Mouse (Mus musculus) heart, embryonic 15.5 days (tissue): ENCODE measurements around the gene Gm29609. TPM values are rescaled to one million over a fixed set of nuclear protein-coding genes. Genes with fewer than 3 reads are reported as not detected.

Source experiments
- ATAC-seq: fragments of 200-750 bp; cut with Nextera tagmentation; replicated peaks from 2 replicates; pipeline ENCODE4 v1.8.0; 2017; ENCODE audit warnings: low read depth, moderate TSS enrichment; ENCODE audit not compliant: insufficient number of reproducible peaks, insufficient read depth, low FRiP score
- H3K27ac ChIP-seq: fragments of 300-500 bp; sonication (generic); 2 replicates; pipeline ENCODE4 v1.5.1; 2015; ENCODE audit warnings: mild to moderate bottlenecking, inconsistent platforms
- H3K27me3 ChIP-seq: fragments of 300-500 bp; sonication (generic); 2 replicates; pipeline ENCODE4 v1.6.1; 2015; ENCODE audit warnings: inconsistent platforms
- H3K36me3 ChIP-seq: fragments of 300-500 bp; sonication (generic); 2 replicates; pipeline ENCODE4 v1.6.1; 2015; ENCODE audit warnings: mild to moderate bottlenecking, inconsistent platforms
- H3K4me1 ChIP-seq: fragments of 300-500 bp; sonication (generic); replicated peaks from 2 replicates; pipeline ENCODE4 v1.6.1; 2015; ENCODE audit warnings: inconsistent platforms
- H3K4me2 ChIP-seq: fragments of 300-500 bp; sonication (generic); 2 replicates; pipeline ENCODE4 v1.6.1; 2015; ENCODE audit warnings: inconsistent platforms, mild to moderate bottlenecking, moderate library complexity
- H3K4me3 ChIP-seq: fragments of 300-500 bp; sonication (generic); 2 replicates; pipeline ENCODE4 v1.5.1; 2015; ENCODE audit warnings: mild to moderate bottlenecking, inconsistent platforms
- H3K9ac ChIP-seq: fragments of 300-500 bp; sonication (generic); 2 replicates; pipeline ENCODE4 v1.6.1; 2015; ENCODE audit warnings: mild to moderate bottlenecking, inconsistent platforms
- H3K9me3 ChIP-seq: fragments of 300-500 bp; sonication (generic); replicated peaks from 2 replicates; pipeline ENCODE4 v1.6.1; 2016; ENCODE audit warnings: inconsistent platforms
- WGBS: fragments of 180-500 bp; shearing (Covaris S2); methylation state at CpG from one replicate; pipeline ENCODE4 v1.1.7; 2015; ENCODE audit warnings: mixed read lengths; 5-methylcytosine and 5-hydroxymethylcytosine counted together
- polyA plus RNA-seq: library from polyadenylated mRNA; unstranded; fragments of >200 nt; fragmentation: Nextera tagmentation; extraction: Ambion mirVana; gene quantifications from 2 replicates; pipeline ENCODE4 v1.2.1, GENCODE M21; 2015

Gene Gm29609
- polyA plus RNA-seq, 1 experiment from 2014 or later: 0.63 TPM

DNA sequence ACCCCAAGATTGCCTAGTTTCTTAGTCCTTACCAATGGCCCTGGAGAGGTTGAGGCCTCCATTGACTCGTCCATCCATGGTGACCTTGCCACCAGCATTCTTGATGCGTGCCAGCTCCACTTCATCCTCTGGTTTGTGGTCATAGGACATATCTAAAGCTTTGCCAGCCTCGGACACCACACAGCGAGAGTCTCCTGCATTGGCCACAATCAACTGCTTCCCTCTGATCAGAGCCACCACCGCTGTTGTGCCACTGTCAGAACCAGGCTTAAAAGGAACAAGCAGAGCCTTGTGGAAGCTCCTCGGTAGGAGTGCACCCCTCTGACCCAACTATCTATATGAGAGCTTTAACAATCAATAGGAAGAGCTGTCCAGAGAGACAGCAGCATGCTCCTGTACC, 24.7 kb upstream of the Gm29609 start:
- 90% methylated on average over 6 of the region's 6 CpGs for WGBS
- Histone ChIP-seq H3K9me3 (no peaks in the 10 kb centered on the region; the same call in 1 of the 2 replicates), H3K36me3 (peaks cover 65% of the 10 kb centered on the region), H3K27me3 (no peaks in the 10 kb centered on the region), H3K4me3 (no peak overlapping the region), H3K4me2 (no peak overlapping the region), H3K4me1 (peaks cover 25% of the 10 kb centered on the region), H3K9ac (no peak overlapping the region), H3K27ac (no peak overlapping the region)
- no peak for ATAC-seq

DNA sequence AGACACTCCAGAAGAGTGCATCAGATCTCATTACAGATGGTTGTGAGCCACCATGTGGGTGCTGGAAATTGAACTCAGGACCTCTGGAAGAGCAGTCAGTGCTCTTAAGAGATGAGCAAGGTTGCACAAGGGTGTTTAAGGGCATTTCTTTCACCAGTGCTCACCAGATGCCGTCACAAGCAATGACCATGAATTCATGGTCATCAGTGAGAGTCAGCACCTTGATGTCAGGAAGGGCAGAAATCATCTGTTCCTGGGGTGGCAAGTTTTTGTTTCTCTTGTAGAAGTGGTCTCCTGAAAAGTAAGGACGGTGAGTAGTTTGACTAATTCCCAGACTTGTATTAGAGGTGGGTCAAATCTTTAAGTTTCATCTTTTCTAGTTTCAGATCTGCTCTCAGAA, 24.2 kb upstream of the Gm29609 start:
- peaks cover 71% of the 10 kb centered on the region for H3K36me3 ChIP-seq
- H3K4me1 ChIP-seq: peaks cover 25% of the 10 kb centered on the region
- 81% methylated on average over 2 of the region's 2 CpGs for WGBS

DNA sequence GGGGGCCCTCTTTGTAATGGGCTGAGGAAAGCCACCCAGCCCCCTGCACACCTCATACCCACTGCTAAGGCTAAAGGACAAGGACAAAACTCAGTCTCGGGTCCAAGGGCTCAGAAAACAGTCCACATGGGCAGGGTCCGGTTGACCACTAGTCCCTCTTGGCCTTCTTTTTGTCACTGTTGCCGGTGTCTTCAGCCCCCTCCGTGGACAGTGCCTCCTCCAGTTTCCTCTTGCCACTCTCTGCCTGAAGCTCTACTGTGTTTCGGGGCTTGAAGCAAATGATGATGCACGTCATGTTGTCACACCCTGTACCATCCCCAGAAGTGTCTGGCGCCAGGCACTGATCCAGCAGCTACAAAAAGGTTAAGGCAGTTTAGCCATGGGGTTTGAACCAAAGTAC, 23.2 kb upstream of the Gm29609 start:
- H3K9me3 ChIP-seq: no peaks in the 10 kb centered on the region; the same call in 1 of the 2 replicates
- WGBS: 85% methylated on average over 7 of the region's 7 CpGs
- peaks cover 74% of the 10 kb centered on the region for H3K36me3 ChIP-seq
- no peaks in the 10 kb centered on the region for H3K27me3 ChIP-seq
- peak overlapping the region; percentile 77 for H3K4me2 ChIP-seq
- H3K4me3 ChIP-seq: peak overlapping the region; percentile 74
- no peak for ATAC-seq
- H3K9ac ChIP-seq: no peak overlapping the region
- H3K4me1 ChIP-seq: peaks cover 25% of the 10 kb centered on the region
- peak overlapping the region; percentile 78 for H3K27ac ChIP-seq

More for the DNA sequence above, 24.2 kb upstream of the Gm29609 start:
- Histone ChIP-seq H3K27me3 (no peaks in the 10 kb centered on the region), H3K4me2 (no peak overlapping the region), H3K9me3 (no peaks in the 10 kb centered on the region; the same call in 1 of the 2 replicates), H3K9ac (no peak overlapping the region), H3K4me3 (no peak overlapping the region), H3K27ac (no peak overlapping the region)
- no peak for ATAC-seq

DNA sequence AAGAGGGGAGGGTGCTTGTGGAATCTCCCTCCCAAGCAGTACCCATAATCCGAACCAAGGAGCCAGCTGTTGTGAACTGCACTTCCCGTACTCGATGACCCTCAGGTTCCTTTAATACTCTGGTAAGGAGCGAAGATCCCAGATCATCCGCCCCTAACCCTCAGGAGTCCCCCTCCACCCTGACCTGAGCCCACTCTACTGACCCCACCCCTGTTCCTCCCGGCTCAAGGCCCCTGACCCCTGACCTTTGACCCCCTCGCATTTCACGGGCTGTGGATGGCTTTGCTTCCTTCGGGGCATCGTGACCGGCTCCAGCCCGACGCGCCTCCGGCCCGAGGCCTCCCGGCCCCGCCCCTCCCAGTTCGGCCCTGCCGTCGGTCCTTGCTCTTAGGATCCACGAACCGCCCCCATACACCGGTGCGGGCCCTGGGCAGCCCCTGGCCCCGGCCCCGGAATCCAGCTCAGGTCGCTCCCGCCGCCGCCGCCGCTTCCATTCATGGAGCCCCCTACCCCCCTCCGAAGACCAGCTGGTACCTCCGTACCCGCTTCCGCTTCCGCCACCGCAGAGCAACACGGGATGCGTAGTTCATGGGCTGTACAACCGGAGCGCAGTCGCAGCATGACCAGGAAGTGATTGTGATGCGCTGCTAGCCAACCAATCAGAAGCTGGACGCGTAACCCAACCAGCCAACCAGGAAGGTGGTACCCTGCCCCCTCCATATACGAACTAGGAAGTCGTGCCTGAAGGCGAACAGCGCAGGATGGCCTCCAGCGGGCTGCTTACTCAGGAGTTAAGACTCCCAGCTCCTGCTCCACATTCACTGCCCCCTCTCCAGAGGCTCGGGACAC, 22.3 kb upstream of the Gm29609 start, which contains the start of gene Zfp513:
TSS of gene Zfp513 (minus strand) at position 562 of the 849 bp plus-strand sequence.
- under 1% methylated on average over 53 of the region's 53 CpGs for WGBS
- no peaks in the 10 kb centered on the region; the same call in 1 of the 2 replicates for H3K9me3 ChIP-seq
- peak within 1 kb of the TSS; percentile 77 for H3K4me2 ChIP-seq
- ATAC-seq: peak; percentile 97
- peaks cover 25% of the 10 kb centered on the region for H3K4me1 ChIP-seq
- H3K27ac ChIP-seq: peak within 1 kb of the TSS; percentile 78
- no peaks in the 10 kb centered on the region for H3K27me3 ChIP-seq
- peak within 1 kb of the TSS; percentile 82 for H3K9ac ChIP-seq
- H3K36me3 ChIP-seq: peaks cover 74% of the 10 kb centered on the region
- H3K4me3 ChIP-seq: peak within 1 kb of the TSS; percentile 74

DNA sequence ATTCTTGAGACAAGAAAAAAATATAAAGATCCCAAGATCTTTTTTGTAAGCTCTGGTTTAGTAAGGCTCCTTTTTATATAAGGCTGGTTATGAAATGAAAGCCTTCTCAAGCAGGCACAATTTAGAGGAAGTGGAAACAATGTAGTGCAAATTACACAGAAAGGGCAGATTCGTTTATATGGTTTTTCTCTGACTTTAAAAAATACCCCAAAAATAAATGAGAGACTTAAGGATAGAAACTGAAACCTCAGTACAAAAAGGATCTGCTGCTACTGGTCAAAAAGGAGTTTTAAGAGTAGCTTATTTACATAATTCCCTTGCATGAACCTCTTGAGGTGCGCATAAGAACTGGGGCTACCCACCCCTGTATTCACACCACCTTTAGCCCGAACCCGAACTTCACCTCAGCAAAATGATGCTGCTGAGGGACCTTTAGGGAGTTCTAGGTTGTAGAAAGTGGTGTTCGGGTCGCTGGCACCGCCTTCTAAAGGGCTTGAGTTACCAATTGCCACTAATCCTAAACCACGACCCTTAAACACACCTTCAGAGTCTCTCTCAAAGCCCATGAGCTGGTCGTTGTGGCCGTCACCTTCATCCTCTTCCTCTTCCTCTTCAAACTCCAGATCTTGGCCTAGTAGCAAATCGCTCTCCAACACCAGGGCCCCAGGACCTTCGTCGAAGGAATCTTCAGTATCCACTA, 21.5 kb upstream of the Gm29609 start:
- peak overlapping the region; percentile 72 for H3K27ac ChIP-seq
- peak overlapping the region; percentile 74 for H3K4me2 ChIP-seq
- ATAC-seq: no peak
- H3K4me3 ChIP-seq: peak overlapping the region; percentile 74
- WGBS: 15% methylated on average over 13 of the region's 13 CpGs
- H3K9ac ChIP-seq: peak overlapping the region; percentile 82
- no peaks in the 10 kb centered on the region; the same call in 1 of the 2 replicates for H3K9me3 ChIP-seq
- H3K4me1 ChIP-seq: peaks cover 25% of the 10 kb centered on the region
- peaks cover 76% of the 10 kb centered on the region for H3K36me3 ChIP-seq
- no peaks in the 10 kb centered on the region for H3K27me3 ChIP-seq

DNA sequence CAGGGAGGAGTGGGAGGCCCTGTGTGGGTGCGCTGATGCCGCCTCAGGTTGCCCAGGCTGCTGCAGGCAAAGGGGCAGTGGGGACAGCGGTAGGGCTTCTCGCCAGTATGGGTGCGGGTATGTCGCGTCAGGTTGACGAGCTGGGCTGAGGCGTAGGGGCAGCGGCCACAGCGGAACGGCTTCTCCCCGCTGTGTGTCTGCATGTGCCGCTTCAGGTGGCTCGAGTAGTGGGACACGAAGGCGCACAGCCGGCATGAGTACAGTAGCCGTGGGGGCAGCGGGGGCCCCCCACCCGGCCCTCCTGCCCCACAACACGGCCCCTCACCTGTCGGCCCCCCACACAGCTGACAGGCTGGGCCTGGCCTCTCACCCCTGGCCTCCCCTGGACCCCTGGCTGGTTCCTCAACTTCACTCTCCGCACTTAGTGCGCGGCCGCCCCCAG, 20.6 kb upstream of the Gm29609 start:
- H3K4me3 ChIP-seq: peak overlapping the region; percentile 74; the same call in 1 of the 2 replicates
- H3K27me3 ChIP-seq: no peaks in the 10 kb centered on the region
- WGBS: 84% methylated on average over 27 of the region's 27 CpGs
- H3K9ac ChIP-seq: 0 out of 2 replicates have a peak overlapping the region, but pooled peaks have one; percentile 82
- no peak for ATAC-seq
- H3K4me1 ChIP-seq: peaks cover 25% of the 10 kb centered on the region
- peaks cover 77% of the 10 kb centered on the region for H3K36me3 ChIP-seq
- H3K4me2 ChIP-seq: peak overlapping the region; percentile 74
- no peak overlapping the region for H3K27ac ChIP-seq
- no peaks in the 10 kb centered on the region; the same call in 1 of the 2 replicates for H3K9me3 ChIP-seq

DNA sequence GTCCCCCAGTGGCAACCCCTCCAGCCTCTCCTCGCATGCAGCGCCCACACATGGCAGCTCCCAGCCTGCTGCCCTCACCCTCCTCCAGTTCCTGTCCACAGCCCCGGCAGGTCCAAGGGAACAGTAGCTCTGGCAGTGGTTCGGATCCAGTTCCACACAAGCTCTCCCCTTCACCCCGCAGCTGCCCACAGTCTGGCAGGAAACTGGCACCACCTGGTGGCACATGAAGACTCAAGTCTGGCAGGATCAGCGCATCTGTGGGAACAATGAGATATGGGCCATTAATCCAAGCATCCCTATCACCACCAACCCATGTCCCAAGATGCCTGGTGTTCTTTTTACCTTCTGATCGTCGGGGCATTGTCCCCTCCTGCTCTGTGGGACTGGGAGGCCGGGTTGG, 20.2 kb upstream of the Gm29609 start:
- ATAC-seq: no peak
- H3K4me1 ChIP-seq: peaks cover 25% of the 10 kb centered on the region
- peaks cover 77% of the 10 kb centered on the region for H3K36me3 ChIP-seq
- H3K9me3 ChIP-seq: no peaks in the 10 kb centered on the region; the same call in 1 of the 2 replicates
- H3K9ac ChIP-seq: no peak overlapping the region
- WGBS: 81% methylated on average over 9 of the region's 9 CpGs
- 0 out of 2 replicates have a peak overlapping the region, but pooled peaks have one; percentile 74 for H3K4me3 ChIP-seq
- no peak overlapping the region for H3K4me2 ChIP-seq
- no peak overlapping the region for H3K27ac ChIP-seq
- no peaks in the 10 kb centered on the region for H3K27me3 ChIP-seq

DNA sequence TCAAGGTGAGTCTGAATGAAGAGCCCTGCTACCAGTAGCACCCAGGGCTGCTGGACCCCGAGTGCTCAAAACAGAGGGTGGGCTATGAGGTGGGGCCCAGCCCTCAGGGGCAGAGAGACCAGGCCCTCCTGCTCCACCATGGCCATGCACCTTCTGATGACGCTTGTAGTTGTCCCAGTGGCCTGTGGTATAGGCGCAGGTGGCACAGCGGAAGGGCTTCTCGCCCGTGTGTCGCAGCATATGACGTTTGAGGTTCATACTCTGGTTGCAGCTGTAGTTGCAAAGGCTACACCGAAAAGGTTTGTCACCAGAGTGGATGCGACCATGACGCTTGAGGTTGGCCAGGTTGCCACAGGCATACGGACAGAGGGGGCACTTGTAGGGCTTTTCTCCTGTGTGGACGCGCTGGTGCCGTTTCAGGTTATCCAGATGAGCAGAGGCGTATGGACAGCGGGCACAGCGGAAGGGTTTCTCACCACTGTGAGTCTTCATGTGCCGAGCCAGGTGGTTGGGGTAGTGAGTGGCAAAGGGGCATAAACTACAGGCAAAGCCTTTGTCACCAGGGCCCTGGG, 19.7 kb upstream of the Gm29609 start:
- Histone ChIP-seq H3K4me3 (no peak overlapping the region), H3K36me3 (peaks cover 77% of the 10 kb centered on the region), H3K4me1 (peaks cover 29% of the 10 kb centered on the region), H3K9ac (no peak overlapping the region), H3K27ac (no peak overlapping the region), H3K9me3 (no peaks in the 10 kb centered on the region; the same call in 1 of the 2 replicates), H3K27me3 (no peaks in the 10 kb centered on the region), H3K4me2 (no peak overlapping the region)
- WGBS: 90% methylated on average over 19 of the region's 19 CpGs
- no peak for ATAC-seq

DNA sequence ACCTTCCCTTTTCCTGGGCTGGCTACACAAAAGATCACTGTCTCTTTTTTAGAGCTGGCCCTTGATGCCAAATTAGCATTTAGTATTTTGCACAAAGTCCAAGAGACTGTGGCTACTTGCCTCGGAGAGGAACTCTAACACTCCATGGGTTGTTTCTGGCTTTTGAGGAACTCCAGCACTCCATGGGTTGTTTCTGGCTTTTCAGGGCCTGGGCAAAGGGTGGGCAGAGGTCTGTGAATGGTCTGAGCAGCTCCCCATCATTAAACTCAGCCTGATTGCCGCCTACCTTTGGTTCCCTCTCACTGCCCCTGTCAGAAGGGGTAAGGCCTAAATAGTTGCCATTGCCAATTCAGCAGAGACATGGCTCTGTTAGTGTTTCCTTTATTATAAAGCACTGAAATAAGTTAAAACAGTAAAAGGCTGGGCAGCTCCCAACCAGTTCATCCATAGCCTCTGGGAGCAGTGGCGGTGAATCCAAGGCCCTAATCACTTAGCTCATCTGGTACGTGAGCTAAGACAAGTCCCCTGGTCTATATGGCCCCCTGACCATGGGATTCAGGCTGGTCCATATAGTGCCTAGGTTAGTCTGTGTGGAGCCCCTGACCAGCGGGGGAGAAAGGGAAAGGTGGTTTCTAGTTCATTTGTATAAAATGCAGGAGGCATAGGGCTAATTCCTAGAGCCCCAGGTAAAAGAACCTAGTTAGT, 19.1 kb upstream of the Gm29609 start:
- H3K4me1 ChIP-seq: peaks cover 35% of the 10 kb centered on the region
- peaks cover 71% of the 10 kb centered on the region for H3K36me3 ChIP-seq
- no peak overlapping the region for H3K4me3 ChIP-seq
- WGBS: 84% methylated on average over 5 of the region's 5 CpGs
- H3K27me3 ChIP-seq: no peaks in the 10 kb centered on the region
- no peak overlapping the region for H3K4me2 ChIP-seq
- no peak for ATAC-seq
- no peak overlapping the region for H3K27ac ChIP-seq
- H3K9ac ChIP-seq: no peak overlapping the region
- no peaks in the 10 kb centered on the region; the same call in 1 of the 2 replicates for H3K9me3 ChIP-seq

DNA sequence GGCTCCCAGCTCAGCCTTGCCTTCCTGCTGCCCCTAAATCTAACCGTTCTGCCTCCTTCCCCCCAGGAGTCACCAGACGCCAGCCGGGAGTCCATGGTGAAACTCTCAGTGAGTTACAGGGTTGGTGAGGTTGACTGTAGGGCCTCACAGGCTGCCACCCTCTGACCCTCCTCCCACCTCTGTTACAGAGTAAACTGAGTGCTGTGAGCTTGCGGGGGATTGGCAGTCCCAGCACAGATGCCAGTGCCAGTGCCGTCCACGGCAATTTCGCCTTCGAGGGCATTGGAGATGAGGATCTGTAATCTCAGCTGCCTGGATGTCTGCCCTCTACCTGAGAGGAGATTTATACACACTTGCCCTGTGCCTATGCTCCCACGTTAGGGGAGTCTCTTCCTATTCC, 18.5 kb upstream of the Gm29609 start:
- WGBS: 76% methylated on average over 9 of the region's 9 CpGs
- Histone ChIP-seq H3K36me3 (peaks cover 66% of the 10 kb centered on the region), H3K27ac (no peak overlapping the region), H3K9ac (no peak overlapping the region), H3K4me1 (peaks cover 36% of the 10 kb centered on the region), H3K4me2 (no peak overlapping the region), H3K27me3 (no peaks in the 10 kb centered on the region), H3K4me3 (no peak overlapping the region), H3K9me3 (no peaks in the 10 kb centered on the region; the same call in 1 of the 2 replicates)
- no peak for ATAC-seq
